Mouse (Mus musculus): ENCODE data around the gene Cdh15. TPM values are rescaled to one million over a fixed set of nuclear protein-coding genes. Genes with fewer than 3 reads are reported as not detected.
A peak's percentile ranks its signal among the peaks of the same experiment; 100 is the strongest.

Gene Cdh15
- total and polyA plus RNA-seq, 2 experiments from 2014 or later = 1.8 to 3.5 TPM

- H3K4me2 ChIP-seq (ENCODE audit: low read depth, low read length, poor library complexity, severe bottlenecking) = no peak overlapping the region
These were observed 5.6 kb downstream of the Cdh15 start for GRCm38 (mm10) chr8:122853340-122853771.

DNA sequence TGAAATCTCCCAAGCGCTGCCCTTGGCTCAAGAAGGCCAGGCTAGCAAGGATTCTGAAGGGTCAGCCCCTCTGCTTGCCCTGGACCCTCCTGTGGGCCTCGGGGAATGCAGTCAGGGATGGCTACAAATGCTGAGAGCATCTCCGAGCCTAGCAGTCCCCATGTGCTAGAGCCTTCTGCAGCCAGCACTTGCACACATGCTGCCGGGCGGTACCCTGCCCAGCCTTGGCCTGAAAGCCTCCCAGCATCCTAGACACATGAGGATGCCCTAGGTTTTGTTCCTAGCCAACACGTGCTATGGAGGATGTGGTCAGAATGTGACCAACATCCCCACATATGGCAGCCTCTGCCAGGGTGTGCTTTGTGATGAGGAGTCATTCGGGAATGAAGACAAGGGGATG is 6.6 kb downstream of the Cdh15 start:
- no peak overlapping the region for H3K4me2 ChIP-seq (ENCODE audit: low read depth, low read length, poor library complexity, severe bottlenecking)
- H3K9ac ChIP-seq (replicated peaks; ENCODE audit: low read length, poor library complexity, severe bottlenecking) = no peak overlapping the region
- no peak overlapping the region for H3K27ac ChIP-seq (ENCODE audit: low read depth, low read length)
- TF ChIP-seq CTCF (IDR thresholded peaks at IDR 0.05) = no peak
- DNase-seq (ENCODE audit: low spot score) (no peak), ATAC-seq (ENCODE audit: low FRiP score) (no peak)
- 80% methylated on average over 7 of the region's 7 CpGs for WGBS
- H3K4me3 ChIP-seq (ENCODE audit: low read depth, low read length) = no peak overlapping the region
- no peaks in the 10 kb centered on the region for H3K36me3 ChIP-seq (ENCODE audit: insufficient read depth, low read length)
- 0 out of 2 replicates have a peak, but pooled peaks cover 6% of the 10 kb centered on the region for H3K4me1 ChIP-seq (ENCODE audit: insufficient read depth, low read length)
- H3K27me3 ChIP-seq (ENCODE audit: insufficient read depth, low read length) = peaks cover 4% of the 10 kb centered on the region; the same call in 1 of the 2 replicates
- H3K9me3 ChIP-seq (ENCODE audit: low read length) = no peaks in the 10 kb centered on the region

More at GRCm38 (mm10) chr8:122853340-122853771, 5.6 kb downstream of the Cdh15 start:
- Histone ChIP-seq H3K27me3 (ENCODE audit: insufficient read depth, low read length) (peaks cover 4% of the 10 kb centered on the region; the same call in 1 of the 2 replicates), H3K9me3 (ENCODE audit: low read length) (no peaks in the 10 kb centered on the region), H3K9ac (replicated peaks; ENCODE audit: low read length, poor library complexity, severe bottlenecking) (no peak overlapping the region), H3K4me1 (ENCODE audit: insufficient read depth, low read length) (0 out of 2 replicates have a peak, but pooled peaks cover 6% of the 10 kb centered on the region), H3K27ac (ENCODE audit: low read depth, low read length) (no peak overlapping the region), H3K36me3 (ENCODE audit: insufficient read depth, low read length) (no peaks in the 10 kb centered on the region), H3K4me3 (ENCODE audit: low read depth, low read length) (no peak overlapping the region)
- ATAC-seq (ENCODE audit: low FRiP score) = peak; percentile 77
- WGBS = 9% methylated on average over 11 of the region's 11 CpGs
- peak; percentile 66 for DNase-seq (ENCODE audit: low spot score)
- no peak for TF ChIP-seq CTCF (IDR thresholded peaks at IDR 0.05)

GRCm38 (mm10) chr8:122855123-122855522 is 7.4 kb downstream of the Cdh15 start:
- no peak for ATAC-seq (ENCODE audit: low FRiP score)
- H3K27me3 ChIP-seq (ENCODE audit: insufficient read depth, low read length) = peaks cover 4% of the 10 kb centered on the region; the same call in 1 of the 2 replicates
- H3K27ac ChIP-seq (ENCODE audit: low read depth, low read length) = no peak overlapping the region
- DNase-seq (ENCODE audit: low spot score) = no peak
- H3K4me1 ChIP-seq (ENCODE audit: insufficient read depth, low read length) = 0 out of 2 replicates have a peak, but pooled peaks cover 6% of the 10 kb centered on the region
- no peak overlapping the region for H3K9ac ChIP-seq (replicated peaks; ENCODE audit: low read length, poor library complexity, severe bottlenecking)
- WGBS = 88% methylated on average over 4 of the region's 4 CpGs
- no peak overlapping the region for H3K4me2 ChIP-seq (ENCODE audit: low read depth, low read length, poor library complexity, severe bottlenecking)
- H3K4me3 ChIP-seq (ENCODE audit: low read depth, low read length) = no peak overlapping the region
- H3K9me3 ChIP-seq (ENCODE audit: low read length) = no peaks in the 10 kb centered on the region
- TF ChIP-seq CTCF (IDR thresholded peaks at IDR 0.05) = no peak
- H3K36me3 ChIP-seq (ENCODE audit: insufficient read depth, low read length) = no peaks in the 10 kb centered on the region

GRCm38 (mm10) chr8:122856288-122856687 is 8.5 kb downstream of the Cdh15 start:
- DNase-seq (ENCODE audit: low spot score) (no peak), ATAC-seq (ENCODE audit: low FRiP score) (no peak)
- Histone ChIP-seq H3K4me3 (ENCODE audit: low read depth, low read length) (no peak overlapping the region), H3K4me1 (ENCODE audit: insufficient read depth, low read length) (0 out of 2 replicates have a peak, but pooled peaks cover 6% of the 10 kb centered on the region), H3K27ac (ENCODE audit: low read depth, low read length) (no peak overlapping the region), H3K9me3 (ENCODE audit: low read length) (no peaks in the 10 kb centered on the region), H3K36me3 (ENCODE audit: insufficient read depth, low read length) (no peaks in the 10 kb centered on the region), H3K27me3 (ENCODE audit: insufficient read depth, low read length) (peaks cover 4% of the 10 kb centered on the region; the same call in 1 of the 2 replicates), H3K9ac (replicated peaks; ENCODE audit: low read length, poor library complexity, severe bottlenecking) (no peak overlapping the region), H3K4me2 (ENCODE audit: low read depth, low read length, poor library complexity, severe bottlenecking) (no peak overlapping the region)
- 84% methylated on average over 8 of the region's 8 CpGs for WGBS
- TF ChIP-seq CTCF (IDR thresholded peaks at IDR 0.05) = no peak

DNA sequence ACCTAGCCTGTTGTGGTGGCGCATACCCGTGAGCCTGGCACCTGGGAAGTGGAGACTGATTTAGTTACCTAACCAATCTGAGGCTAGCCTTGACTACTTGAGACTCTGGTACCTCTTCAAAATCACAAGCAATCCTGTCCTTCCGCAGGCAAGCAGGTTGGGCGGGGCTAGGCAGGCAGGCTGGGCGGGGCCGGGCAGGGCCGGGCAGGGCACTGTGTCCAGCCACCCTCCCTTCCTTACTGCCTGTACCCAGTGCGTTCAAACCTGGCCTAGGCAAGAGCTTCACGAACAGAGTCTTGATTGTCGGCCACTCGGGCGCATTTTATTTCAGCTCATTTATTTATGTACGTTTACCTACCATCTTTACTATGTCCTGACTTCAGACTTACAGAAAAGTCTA is 12.1 kb downstream of the Cdh15 start:
- 0 out of 2 replicates have a peak, but pooled peaks cover 3% of the 10 kb centered on the region for H3K9me3 ChIP-seq (ENCODE audit: low read length)
- H3K9ac ChIP-seq (replicated peaks; ENCODE audit: low read length, poor library complexity, severe bottlenecking) = no peak overlapping the region
- 60% methylated on average over 13 of the region's 13 CpGs for WGBS
- no peak overlapping the region for H3K4me2 ChIP-seq (ENCODE audit: low read depth, low read length, poor library complexity, severe bottlenecking)
- H3K36me3 ChIP-seq (ENCODE audit: insufficient read depth, low read length) = no peaks in the 10 kb centered on the region
- no peaks in the 10 kb centered on the region for H3K4me1 ChIP-seq (ENCODE audit: insufficient read depth, low read length)
- DNase-seq (ENCODE audit: low spot score) (no peak), ATAC-seq (ENCODE audit: low FRiP score) (no peak)
- H3K27ac ChIP-seq (ENCODE audit: low read depth, low read length) = no peak overlapping the region
- TF ChIP-seq CTCF (IDR thresholded peaks at IDR 0.05) = no peak
- no peak overlapping the region for H3K4me3 ChIP-seq (ENCODE audit: low read depth, low read length)
- H3K27me3 ChIP-seq (ENCODE audit: insufficient read depth, low read length) = no peaks in the 10 kb centered on the region

GRCm38 (mm10) chr8:122864719-122865129 is 17.0 kb downstream of the Cdh15 start:
- Histone ChIP-seq H3K9ac (replicated peaks; ENCODE audit: low read length, poor library complexity, severe bottlenecking) (no peak overlapping the region), H3K36me3 (ENCODE audit: insufficient read depth, low read length) (no peaks in the 10 kb centered on the region), H3K4me2 (ENCODE audit: low read depth, low read length, poor library complexity, severe bottlenecking) (peak overlapping the region; percentile 43), H3K9me3 (ENCODE audit: low read length) (0 out of 2 replicates have a peak, but pooled peaks cover 3% of the 10 kb centered on the region), H3K4me3 (ENCODE audit: low read depth, low read length) (peak overlapping the region; percentile 26), H3K27ac (ENCODE audit: low read depth, low read length) (no peak overlapping the region), H3K4me1 (ENCODE audit: insufficient read depth, low read length) (no peaks in the 10 kb centered on the region), H3K27me3 (ENCODE audit: insufficient read depth, low read length) (no peaks in the 10 kb centered on the region)
- 55% methylated on average over 26 of the region's 26 CpGs for WGBS
- DNase-seq (ENCODE audit: low spot score) = no peak
- ATAC-seq (ENCODE audit: low FRiP score) = peak; percentile 35; the same call in 1 of the 2 replicates
- TF ChIP-seq CTCF (IDR thresholded peaks at IDR 0.05) = no peak
